Mouse (Mus musculus): ENCODE results near the gene Adgrf2.
A peak's percentile ranks its signal among the peaks of the same experiment; 100 is the strongest.

Adgrf2 gene

DNA sequence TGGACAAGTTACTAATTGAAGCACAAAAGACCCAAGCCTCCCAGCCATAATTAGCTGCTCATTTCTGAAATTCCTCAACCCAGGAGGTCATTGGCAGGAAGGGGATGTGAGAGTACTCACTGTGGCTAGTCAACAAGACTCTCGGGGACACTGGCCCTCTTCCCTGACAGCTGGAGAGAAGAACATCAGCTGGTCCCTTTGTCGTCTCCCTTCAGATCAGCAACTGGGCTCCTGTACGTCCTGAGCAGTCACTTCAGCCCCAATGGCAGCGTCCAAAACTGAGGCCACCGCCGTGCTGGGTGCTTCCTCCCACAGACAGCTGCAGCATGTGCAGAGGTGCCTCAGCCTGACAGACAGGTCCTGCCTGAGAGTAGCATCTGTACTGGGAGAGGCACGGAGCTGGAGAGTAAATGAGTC is at the start of gene Adgrf2:
Adgrf2 (minus strand) TSS at position 379 of the 417 bp plus-strand sequence.
- DNase-seq (ENCODE audit: low spot score): no peak

DNA sequence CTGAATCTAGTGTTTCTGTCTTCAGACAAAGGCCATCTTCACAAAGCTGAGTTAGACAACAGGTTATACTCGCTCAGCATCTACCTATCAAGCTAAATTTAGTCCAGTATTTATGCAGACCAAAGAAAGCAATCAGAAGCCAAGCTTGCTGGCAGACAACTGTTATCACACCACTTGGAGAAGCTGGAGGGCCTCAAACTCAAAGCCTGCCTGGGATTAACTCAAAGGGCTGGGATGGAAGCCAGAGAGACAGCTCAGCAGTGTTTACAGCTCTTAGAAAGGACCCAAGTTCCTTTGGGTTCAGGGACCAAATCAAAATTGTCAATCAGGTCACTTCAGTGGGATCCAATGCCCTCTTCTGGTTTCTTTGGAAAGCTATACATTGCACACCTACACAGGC is 48.8 kb upstream of the Adgrf2 start:
- DNase-seq (ENCODE audit: low spot score): no peak

DNA sequence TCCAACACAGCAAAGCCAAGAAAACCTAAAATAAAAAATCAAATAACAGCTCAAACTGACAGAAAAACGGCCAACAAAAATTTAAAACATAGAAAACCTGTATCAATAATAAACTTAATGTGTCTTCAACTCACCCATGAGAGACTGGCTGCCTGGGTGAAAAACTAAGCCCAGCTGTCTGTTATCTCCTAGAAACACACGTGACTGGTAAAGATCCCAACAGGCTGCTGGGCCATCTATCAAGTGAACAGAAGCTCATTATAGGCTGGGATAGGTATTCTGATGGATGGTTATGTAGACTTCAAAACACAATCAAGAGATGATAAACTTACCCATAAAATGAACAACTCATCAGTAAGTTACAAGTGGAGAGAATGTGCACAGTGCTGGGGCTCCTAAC is 47.7 kb upstream of the Adgrf2 start:
- no peak for DNase-seq (ENCODE audit: low spot score)

DNA sequence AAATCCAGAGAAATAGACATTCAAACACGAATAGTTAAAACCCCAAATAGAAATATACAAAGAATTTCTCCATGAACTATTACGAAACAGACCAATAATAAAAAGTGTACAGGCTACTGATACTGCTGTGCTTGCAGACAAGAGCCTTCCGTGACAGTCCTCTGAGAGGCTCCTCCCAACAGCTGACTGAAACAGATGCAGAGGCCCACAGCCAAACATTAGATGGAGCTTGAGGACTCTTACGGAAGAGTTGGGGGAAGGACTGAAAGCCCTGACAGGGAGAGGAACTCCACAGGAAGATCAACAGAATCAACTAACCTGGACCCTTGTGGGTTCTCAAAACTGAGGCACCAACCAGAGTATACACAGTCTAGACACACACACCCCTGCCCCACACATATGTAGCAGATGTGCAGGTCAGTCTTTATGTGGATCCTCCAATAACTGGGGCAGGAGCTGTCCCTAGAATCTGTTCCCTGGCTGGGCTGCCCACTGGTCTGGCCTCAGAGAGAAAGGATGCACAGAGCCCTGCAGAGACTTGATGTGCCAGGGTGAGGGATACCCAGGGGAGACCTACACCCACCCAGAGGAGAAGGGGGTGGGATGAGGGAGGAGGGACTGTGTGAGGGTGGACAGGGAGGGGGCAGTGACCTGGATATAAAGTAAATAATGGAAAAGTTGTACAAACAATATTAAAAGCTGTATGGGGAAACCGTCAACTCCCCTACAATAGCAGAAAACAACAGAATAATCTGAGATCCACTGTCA is 46.9 kb upstream of the Adgrf2 start:
- no peak for DNase-seq (ENCODE audit: low spot score)

DNA sequence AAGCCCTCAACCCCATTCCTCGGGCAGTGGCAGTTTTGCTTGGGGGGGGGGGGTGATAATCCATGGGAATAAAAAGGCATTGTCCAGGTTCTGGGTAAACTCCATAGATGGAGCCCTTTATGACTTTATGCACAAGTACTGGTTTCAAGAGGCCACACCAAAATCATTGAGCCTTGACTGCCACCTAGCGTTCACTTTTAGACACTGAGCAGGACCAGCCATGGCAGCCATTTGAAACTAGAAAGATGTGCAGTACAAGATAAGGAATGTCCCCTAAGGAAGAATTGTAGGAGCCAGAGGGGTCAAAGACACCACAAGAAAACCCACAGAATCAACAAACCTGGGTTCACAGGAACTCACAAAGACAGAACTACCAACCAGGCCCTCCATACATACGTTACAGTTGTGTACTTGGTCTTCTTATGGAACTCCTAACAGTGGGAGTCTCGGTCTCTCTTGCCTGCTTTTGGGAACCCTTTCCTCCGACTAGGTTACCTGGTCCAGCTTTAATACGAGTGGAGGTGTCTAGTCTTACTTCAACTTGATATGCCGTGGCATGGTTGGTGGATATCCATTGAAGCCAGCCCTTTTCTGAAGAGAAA is 40.3 kb upstream of the Adgrf2 start:
- DNase-seq (ENCODE audit: low spot score): peak; percentile 66

DNA sequence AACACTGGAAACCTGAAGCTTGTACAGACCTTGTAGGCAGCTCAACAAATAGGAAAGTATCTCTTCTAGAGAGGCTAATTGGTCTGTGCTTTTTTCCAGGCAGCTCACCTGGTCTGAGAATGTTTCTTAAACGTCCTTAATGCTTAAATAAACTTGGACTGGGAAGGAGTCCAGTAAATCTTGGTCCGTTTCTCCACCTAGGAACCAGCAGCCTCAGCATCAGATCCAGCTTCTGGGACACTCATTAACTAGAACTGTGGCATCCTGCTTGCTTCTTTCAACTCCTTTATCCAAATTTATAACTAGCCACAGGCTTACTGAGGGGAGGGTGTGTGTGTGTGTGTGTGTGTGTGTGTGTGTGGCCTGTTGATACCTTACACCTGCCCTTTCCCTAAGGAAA is 11.8 kb upstream of the Adgrf2 start:
- DNase-seq (ENCODE audit: low spot score): no peak

DNA sequence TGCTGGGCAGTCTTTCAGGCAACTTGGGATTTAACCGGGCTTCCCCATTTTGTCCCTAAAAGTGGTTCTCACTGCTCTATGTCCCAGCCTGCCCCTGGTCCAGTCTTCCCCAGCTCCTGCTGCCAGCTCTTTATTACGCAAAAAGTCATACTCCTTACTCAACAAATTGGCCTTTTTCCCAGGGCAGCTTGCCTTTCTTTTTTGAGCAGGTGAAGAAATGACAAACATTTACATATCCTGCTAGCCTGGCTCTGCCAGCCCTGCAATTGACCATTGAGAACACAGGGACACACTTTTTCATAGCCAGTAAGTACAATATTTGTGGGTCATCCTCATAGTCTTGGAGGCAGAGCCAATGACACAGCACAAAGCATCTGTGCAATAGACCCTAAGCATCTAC is 10.2 kb upstream of the Adgrf2 start:
- DNase-seq (ENCODE audit: low spot score): peak; percentile 6

DNA sequence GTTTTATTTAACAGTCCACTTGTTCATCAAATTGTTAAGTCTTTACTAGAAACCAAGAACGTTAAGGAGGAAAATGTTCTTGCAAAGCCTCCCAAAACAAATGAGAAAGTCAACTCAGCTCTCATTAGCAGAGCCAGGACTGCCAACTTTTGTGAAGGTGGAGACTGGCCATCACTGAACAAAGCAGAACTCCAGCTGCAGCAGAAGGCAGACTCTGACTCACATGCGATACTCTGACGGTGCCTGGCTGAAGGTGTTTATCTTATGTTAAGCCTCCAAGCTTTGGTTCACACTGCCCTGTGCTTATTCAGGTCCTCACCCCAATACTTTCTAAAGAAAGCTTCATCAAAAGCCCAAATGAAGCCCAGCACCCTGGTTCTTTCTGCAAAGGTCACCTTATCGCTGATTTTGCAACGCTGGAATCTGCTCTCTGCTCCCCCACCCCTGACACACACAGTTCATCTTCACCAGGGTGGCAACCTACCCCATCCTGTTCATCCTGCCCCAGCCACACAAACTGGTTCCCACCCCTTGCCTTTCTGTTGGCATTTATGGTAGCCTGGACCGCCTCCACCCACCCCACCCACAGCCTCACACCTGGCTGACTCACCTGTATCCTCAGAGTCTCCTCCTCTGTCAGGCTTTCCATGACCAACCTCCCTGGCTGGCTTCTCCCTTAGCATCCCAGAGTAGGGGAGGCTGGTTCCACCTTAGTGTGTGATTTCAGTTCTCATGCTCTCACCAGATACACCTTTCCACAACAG is 3.9 kb upstream of the Adgrf2 start:
- no peak for DNase-seq (ENCODE audit: low spot score)

DNA sequence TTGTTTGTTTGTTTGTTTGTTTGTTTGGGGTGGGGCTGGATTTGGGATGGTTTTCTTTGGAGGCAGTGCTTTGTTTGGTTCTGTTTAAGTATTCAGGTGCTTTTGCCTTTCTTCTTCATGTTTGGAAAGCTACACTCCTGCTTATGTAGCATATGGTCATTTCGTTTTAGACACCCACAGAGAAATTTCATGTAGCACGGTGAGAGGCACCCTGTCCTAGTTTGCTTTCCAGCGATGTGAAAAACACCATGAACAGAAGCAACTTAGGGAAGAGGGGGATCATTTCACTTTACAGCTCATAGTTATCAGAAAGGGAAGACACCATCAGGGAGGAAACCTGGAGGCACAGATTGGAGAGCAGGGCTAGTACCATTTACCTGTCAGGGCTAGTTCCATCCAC is 844 bp upstream of the Adgrf2 start:
- DNase-seq (ENCODE audit: low spot score): no peak

DNA sequence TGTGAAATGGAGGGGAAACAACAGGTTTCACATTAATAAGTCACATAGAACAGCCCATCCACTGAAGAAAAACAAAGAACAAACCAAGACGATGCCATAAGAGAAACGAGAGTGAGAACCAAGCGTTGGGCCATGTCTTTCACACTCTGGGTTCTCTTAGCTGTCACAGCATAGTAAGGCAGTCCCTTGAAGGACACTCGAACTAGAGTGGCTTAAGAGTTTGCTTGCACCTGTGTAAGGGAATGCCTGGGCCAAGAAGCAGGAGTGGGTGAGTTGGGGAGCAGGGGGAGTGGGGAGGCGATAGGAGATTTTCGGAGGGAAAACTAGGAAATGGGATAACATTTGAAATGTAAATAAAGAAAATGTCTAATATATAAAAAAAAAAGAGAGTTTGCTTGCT is 3.2 kb downstream of the Adgrf2 start:
- DNase-seq (ENCODE audit: low spot score): no peak

DNA sequence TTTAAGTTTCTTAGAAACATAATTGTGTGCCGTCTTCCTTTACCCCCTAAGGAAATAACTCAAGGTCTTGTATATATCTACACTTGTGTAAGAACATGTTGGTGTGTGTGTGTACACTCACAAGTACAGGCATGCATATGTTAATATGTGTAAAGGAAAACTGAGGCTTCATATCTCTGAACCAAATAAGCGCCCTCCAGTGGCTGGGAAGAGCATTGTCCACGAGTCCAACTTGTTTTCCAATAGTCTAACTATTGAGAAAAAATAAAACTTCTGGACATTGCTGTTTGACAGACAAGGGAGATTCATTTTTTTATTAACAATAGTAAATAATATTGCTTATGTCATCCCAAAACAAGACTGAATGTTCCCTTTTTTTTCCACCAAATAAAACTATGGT is 24.8 kb downstream of the Adgrf2 start:
- no peak for DNase-seq (ENCODE audit: low spot score)

DNA sequence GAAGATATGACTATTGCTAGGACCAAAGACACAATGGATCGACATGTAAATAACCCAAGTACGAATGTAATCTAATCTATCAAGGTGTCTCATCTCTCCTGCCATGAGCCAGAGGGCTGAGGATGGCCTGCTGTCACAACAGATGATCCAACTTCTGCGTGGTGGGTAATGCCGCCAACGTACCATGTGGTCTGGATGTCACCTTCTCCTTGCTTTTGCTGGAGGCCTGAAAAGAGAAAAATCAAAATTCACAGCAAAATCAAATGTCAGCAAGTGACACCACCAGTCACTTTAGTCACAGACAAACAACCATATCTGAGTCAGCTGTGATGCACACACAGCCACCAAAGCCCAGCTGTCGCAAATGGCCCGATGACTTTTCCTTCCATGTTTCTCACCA is 27.0 kb downstream of the Adgrf2 start:
- DNase-seq (ENCODE audit: low spot score): no peak

DNA sequence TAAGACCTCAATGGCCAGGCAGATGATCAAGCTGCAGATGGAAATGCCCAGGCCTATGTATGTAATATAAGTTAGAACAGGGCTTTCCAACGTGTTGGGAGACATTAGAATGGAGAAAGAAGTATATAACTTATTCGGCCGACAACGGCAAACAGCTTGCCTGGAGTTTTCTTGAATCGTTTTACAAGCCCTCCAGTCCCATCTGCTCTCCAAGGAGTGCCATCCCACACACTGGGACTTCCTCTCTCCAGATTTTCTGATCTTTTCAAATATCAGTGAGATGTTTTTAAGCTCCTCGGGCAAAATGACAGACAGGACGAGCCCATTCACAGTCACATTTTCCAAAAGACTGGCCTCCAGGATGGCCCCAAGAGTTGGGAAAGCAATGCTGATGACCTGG is 31.3 kb downstream of the Adgrf2 start:
- DNase-seq (ENCODE audit: low spot score): no peak

DNA sequence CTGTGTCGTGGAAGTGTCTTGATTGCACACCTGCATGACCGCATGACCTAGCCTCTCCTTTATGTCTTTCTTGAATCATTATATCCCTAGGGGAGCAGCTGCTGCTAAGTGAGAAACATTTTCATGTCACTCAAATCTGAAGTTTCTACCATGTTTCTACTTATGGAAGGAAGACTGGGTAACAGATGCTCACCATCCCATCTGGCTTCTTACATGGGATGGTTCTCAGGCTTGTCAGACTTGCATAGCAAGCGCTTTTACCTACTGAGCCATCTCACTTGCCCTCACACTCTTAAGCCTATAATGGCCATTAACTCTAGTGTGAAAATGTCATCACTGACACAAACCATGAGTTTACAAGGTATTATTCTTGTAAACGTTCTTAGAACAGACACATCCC is 36.4 kb downstream of the Adgrf2 start:
- no peak for DNase-seq (ENCODE audit: low spot score)

DNA sequence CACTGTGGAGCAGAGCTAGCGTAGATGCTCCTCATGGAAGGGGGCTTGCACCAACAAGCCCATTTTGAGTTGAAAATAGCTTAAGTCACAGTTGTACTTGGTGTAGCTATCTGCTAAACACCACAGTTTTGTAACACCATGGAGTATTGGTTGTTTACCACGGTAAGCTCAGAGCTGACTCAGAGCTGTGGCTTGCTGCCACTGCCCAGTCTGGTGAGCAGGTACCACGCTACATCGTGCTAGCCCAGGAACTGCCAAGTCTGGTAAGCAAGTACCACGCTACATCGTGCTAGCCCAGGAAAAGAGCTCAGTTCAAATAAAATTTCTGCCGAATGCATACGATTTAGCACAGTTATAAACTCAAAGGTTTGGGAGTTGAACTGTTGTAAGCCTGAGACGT is 39.8 kb downstream of the Adgrf2 start:
- DNase-seq (ENCODE audit: low spot score): no peak

DNA sequence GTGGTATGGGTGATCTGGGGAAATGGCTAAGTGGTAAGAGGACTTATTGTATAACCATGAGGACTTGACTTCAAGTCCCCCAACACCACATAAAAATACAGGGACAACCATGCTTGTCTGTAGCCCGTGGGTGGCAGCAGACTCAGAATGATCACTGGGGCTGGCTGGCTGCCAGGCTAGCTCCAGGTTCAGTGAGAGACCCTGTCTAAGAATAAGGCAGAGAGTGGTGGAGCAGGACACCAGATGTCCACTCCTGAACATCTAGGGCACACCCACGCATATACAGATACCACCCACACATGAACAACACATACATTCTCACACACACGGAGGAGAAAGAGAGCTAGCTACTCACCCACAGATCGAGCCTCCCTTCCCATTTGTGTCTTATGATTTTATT is 47.2 kb downstream of the Adgrf2 start:
- no peak for DNase-seq (ENCODE audit: low spot score)

DNA sequence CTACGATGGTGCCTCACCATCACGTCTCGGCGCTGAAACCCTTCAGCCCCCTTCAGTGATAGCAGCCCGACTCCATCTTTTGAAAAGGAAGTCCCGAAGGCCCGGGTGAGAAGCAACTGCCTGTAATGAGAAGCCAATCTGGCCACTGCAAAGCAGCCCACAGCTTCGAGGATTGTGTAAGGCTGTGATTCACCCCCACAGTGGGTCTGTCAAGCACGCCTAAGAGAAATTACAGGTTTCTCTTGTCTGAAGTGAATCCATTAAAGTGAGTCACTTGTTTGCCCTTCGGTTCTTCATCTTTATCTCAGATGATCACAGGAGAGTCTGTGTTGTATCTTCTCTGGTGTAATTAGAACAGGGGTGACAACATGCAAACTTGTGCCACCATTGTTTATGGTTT is 49.8 kb downstream of the Adgrf2 start, which contains the start of gene Adgrf4:
Adgrf4 (minus strand) TSS at position 149 of the 400 bp plus-strand sequence.
- DNase-seq (ENCODE audit: low spot score): no peak

DNA sequence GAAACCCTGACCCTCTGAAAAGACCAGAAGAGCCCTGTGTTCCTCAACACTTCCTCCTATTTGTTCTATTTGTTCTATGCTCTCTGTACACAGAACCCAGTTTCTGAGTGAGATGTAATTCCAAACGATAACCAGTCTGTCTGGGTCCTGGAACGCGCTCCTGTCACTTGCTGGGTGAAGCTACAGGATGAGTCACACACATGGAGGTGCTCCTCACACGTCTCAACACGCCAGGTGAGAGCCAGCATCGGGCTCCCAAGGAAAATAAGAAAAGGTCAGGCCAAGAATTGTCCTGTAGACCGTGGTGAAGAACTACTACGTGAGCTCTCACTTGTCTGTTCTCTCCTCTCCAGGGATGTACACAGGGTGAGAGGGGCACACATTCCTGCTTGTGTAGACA is 51.4 kb downstream of the Adgrf2 start:
- no peak for DNase-seq (ENCODE audit: low spot score)

Measured in ovary, postnatal 14 days (tissue).